Mouse (Mus musculus): ENCODE results near the gene Ctnnal1. TPM values are rescaled to one million over a fixed set of nuclear protein-coding genes. Genes with fewer than 3 reads are reported as not detected.
A peak's percentile ranks its signal among the peaks of the same experiment; 100 is the strongest.

Gene Ctnnal1
- polyA plus RNA-seq, 1 experiment from 2014 or later, result 19.3 TPM

GRCm38 (mm10) chr4:56848044-56848443 lies 16.9 kb downstream of the Ctnnal1 start:
- H3K4me3 ChIP-seq (ENCODE audit: low read length), result no peak overlapping the region
- ATAC-seq, result no peak
- H3K27me3 ChIP-seq (replicated peaks; ENCODE audit: control insufficient read depth, insufficient read depth, low read length), result no peaks in the 10 kb centered on the region
- H3K4me1 ChIP-seq (ENCODE audit: control insufficient read depth, insufficient read depth, low read length), result peaks cover 8% of the 10 kb centered on the region; the same call in 1 of the 2 replicates
- 0 out of 2 replicates have a peak, but pooled peaks cover 5% of the 10 kb centered on the region for H3K36me3 ChIP-seq (ENCODE audit: control insufficient read depth, insufficient read depth, low read length)
- 86% methylated on average over 6 of the region's 6 CpGs for WGBS
- no peak overlapping the region for H3K4me2 ChIP-seq (ENCODE audit: low read depth, low read length)
- no peak overlapping the region for H3K27ac ChIP-seq (ENCODE audit: low read length)
- H3K9ac ChIP-seq (ENCODE audit: low read depth, low read length), result no peak overlapping the region
- no peaks in the 10 kb centered on the region for H3K9me3 ChIP-seq (ENCODE audit: control insufficient read depth, low read length)

DNA sequence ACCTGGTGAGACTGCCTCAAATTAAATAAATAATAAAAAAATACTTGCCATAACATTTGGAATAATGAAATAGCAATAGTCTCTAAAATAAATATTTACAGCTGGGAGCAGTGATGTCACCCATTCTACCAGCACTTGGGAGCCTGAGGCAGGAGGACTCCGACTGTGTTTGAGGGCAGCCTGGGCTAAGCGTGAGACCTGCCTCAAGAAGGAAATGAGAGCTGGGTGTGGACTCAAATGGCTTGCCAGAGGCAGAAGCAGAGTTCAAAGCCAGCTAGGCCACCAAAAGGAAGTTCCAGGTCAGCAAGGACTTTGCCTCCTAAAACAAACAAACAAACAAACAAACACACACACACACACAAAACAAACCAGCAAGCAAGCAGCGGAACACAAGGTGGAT lies 17.6 kb downstream of the Ctnnal1 start:
- no peaks in the 10 kb centered on the region for H3K9me3 ChIP-seq (ENCODE audit: control insufficient read depth, low read length)
- H3K27ac ChIP-seq (ENCODE audit: low read length), result no peak overlapping the region
- peaks cover 8% of the 10 kb centered on the region; the same call in 1 of the 2 replicates for H3K4me1 ChIP-seq (ENCODE audit: control insufficient read depth, insufficient read depth, low read length)
- H3K36me3 ChIP-seq (ENCODE audit: control insufficient read depth, insufficient read depth, low read length), result 0 out of 2 replicates have a peak, but pooled peaks cover 5% of the 10 kb centered on the region
- ATAC-seq, result no peak
- no peak overlapping the region for H3K4me3 ChIP-seq (ENCODE audit: low read length)
- H3K9ac ChIP-seq (ENCODE audit: low read depth, low read length), result no peak overlapping the region
- no peak overlapping the region for H3K4me2 ChIP-seq (ENCODE audit: low read depth, low read length)
- no peaks in the 10 kb centered on the region for H3K27me3 ChIP-seq (replicated peaks; ENCODE audit: control insufficient read depth, insufficient read depth, low read length)
- WGBS, result 87% methylated on average over 3 of the region's 3 CpGs

- Histone ChIP-seq H3K9me3 (ENCODE audit: control insufficient read depth, low read length) (no peaks in the 10 kb centered on the region), H3K27ac (ENCODE audit: low read length) (no peak overlapping the region), H3K4me1 (ENCODE audit: control insufficient read depth, insufficient read depth, low read length) (peaks cover 8% of the 10 kb centered on the region; the same call in 1 of the 2 replicates), H3K4me3 (ENCODE audit: low read length) (no peak overlapping the region), H3K9ac (ENCODE audit: low read depth, low read length) (no peak overlapping the region), H3K36me3 (ENCODE audit: control insufficient read depth, insufficient read depth, low read length) (0 out of 2 replicates have a peak, but pooled peaks cover 5% of the 10 kb centered on the region), H3K27me3 (replicated peaks; ENCODE audit: control insufficient read depth, insufficient read depth, low read length) (no peaks in the 10 kb centered on the region), H3K4me2 (ENCODE audit: low read depth, low read length) (0 out of 2 replicates have a peak overlapping the region, but pooled peaks have one; percentile 12)
- peak; percentile 67 for ATAC-seq
- 57% methylated on average over 12 of the region's 12 CpGs for WGBS
Observed at GRCm38 (mm10) chr4:56845896-56846533, 19.0 kb downstream of the Ctnnal1 start.

- Histone ChIP-seq H3K4me1 (ENCODE audit: control insufficient read depth, insufficient read depth, low read length) (peaks cover 6% of the 10 kb centered on the region; the same call in 1 of the 2 replicates), H3K4me2 (ENCODE audit: low read depth, low read length) (no peak overlapping the region), H3K9ac (ENCODE audit: low read depth, low read length) (no peak overlapping the region), H3K27ac (ENCODE audit: low read length) (no peak overlapping the region), H3K27me3 (replicated peaks; ENCODE audit: control insufficient read depth, insufficient read depth, low read length) (no peaks in the 10 kb centered on the region), H3K36me3 (ENCODE audit: control insufficient read depth, insufficient read depth, low read length) (0 out of 2 replicates have a peak, but pooled peaks cover 5% of the 10 kb centered on the region), H3K4me3 (ENCODE audit: low read length) (no peak overlapping the region), H3K9me3 (ENCODE audit: control insufficient read depth, low read length) (no peaks in the 10 kb centered on the region)
- 83% methylated on average over 4 of the region's 4 CpGs for WGBS
- ATAC-seq, result no peak
Observed at GRCm38 (mm10) chr4:56844911-56845310, 20.1 kb downstream of the Ctnnal1 start.

GRCm38 (mm10) chr4:56843963-56844362 lies 21.0 kb downstream of the Ctnnal1 start:
- 90% methylated on average over 2 of the region's 2 CpGs for WGBS

GRCm38 (mm10) chr4:56842501-56842900 lies 22.5 kb downstream of the Ctnnal1 start:
- Histone ChIP-seq H3K4me3 (ENCODE audit: low read length) (no peak overlapping the region), H3K27me3 (replicated peaks; ENCODE audit: control insufficient read depth, insufficient read depth, low read length) (no peaks in the 10 kb centered on the region), H3K9ac (ENCODE audit: low read depth, low read length) (no peak overlapping the region), H3K9me3 (ENCODE audit: control insufficient read depth, low read length) (no peaks in the 10 kb centered on the region), H3K27ac (ENCODE audit: low read length) (no peak overlapping the region), H3K4me1 (ENCODE audit: control insufficient read depth, insufficient read depth, low read length) (peaks cover 6% of the 10 kb centered on the region; the same call in 1 of the 2 replicates), H3K4me2 (ENCODE audit: low read depth, low read length) (no peak overlapping the region), H3K36me3 (ENCODE audit: control insufficient read depth, insufficient read depth, low read length) (0 out of 2 replicates have a peak, but pooled peaks cover 5% of the 10 kb centered on the region)
- WGBS, result 76% methylated on average over 7 of the region's 7 CpGs
- no peak for ATAC-seq

More at GRCm38 (mm10) chr4:56843963-56844362, 21.0 kb downstream of the Ctnnal1 start:
- Histone ChIP-seq H3K27me3 (replicated peaks; ENCODE audit: control insufficient read depth, insufficient read depth, low read length) (no peaks in the 10 kb centered on the region), H3K4me3 (ENCODE audit: low read length) (no peak overlapping the region), H3K36me3 (ENCODE audit: control insufficient read depth, insufficient read depth, low read length) (0 out of 2 replicates have a peak, but pooled peaks cover 5% of the 10 kb centered on the region), H3K9me3 (ENCODE audit: control insufficient read depth, low read length) (no peaks in the 10 kb centered on the region), H3K27ac (ENCODE audit: low read length) (no peak overlapping the region), H3K4me1 (ENCODE audit: control insufficient read depth, insufficient read depth, low read length) (peaks cover 6% of the 10 kb centered on the region; the same call in 1 of the 2 replicates), H3K9ac (ENCODE audit: low read depth, low read length) (no peak overlapping the region), H3K4me2 (ENCODE audit: low read depth, low read length) (no peak overlapping the region)
- no peak for ATAC-seq

GRCm38 (mm10) chr4:56840297-56840696 lies 24.7 kb downstream of the Ctnnal1 start:
- Histone ChIP-seq H3K4me1 (ENCODE audit: control insufficient read depth, insufficient read depth, low read length) (peaks cover 4% of the 10 kb centered on the region; the same call in 1 of the 2 replicates), H3K27ac (ENCODE audit: low read length) (no peak overlapping the region), H3K27me3 (replicated peaks; ENCODE audit: control insufficient read depth, insufficient read depth, low read length) (no peaks in the 10 kb centered on the region), H3K9ac (ENCODE audit: low read depth, low read length) (no peak overlapping the region), H3K4me3 (ENCODE audit: low read length) (no peak overlapping the region), H3K9me3 (ENCODE audit: control insufficient read depth, low read length) (no peaks in the 10 kb centered on the region), H3K4me2 (ENCODE audit: low read depth, low read length) (no peak overlapping the region), H3K36me3 (ENCODE audit: control insufficient read depth, insufficient read depth, low read length) (0 out of 2 replicates have a peak, but pooled peaks cover 5% of the 10 kb centered on the region)
- no peak for ATAC-seq
- 52% methylated on average over 3 of the region's 3 CpGs for WGBS

GRCm38 (mm10) chr4:56837661-56838060 lies 27.3 kb downstream of the Ctnnal1 start:
- H3K4me2 ChIP-seq (ENCODE audit: low read depth, low read length), result no peak overlapping the region
- no peaks in the 10 kb centered on the region for H3K36me3 ChIP-seq (ENCODE audit: control insufficient read depth, insufficient read depth, low read length)
- peaks cover 4% of the 10 kb centered on the region; the same call in 1 of the 2 replicates for H3K4me1 ChIP-seq (ENCODE audit: control insufficient read depth, insufficient read depth, low read length)
- H3K9me3 ChIP-seq (ENCODE audit: control insufficient read depth, low read length), result no peaks in the 10 kb centered on the region
- 84% methylated on average over 6 of the region's 6 CpGs for WGBS
- no peaks in the 10 kb centered on the region for H3K27me3 ChIP-seq (replicated peaks; ENCODE audit: control insufficient read depth, insufficient read depth, low read length)
- H3K4me3 ChIP-seq (ENCODE audit: low read length), result no peak overlapping the region
- no peak overlapping the region for H3K27ac ChIP-seq (ENCODE audit: low read length)
- H3K9ac ChIP-seq (ENCODE audit: low read depth, low read length), result no peak overlapping the region
- ATAC-seq, result no peak

DNA sequence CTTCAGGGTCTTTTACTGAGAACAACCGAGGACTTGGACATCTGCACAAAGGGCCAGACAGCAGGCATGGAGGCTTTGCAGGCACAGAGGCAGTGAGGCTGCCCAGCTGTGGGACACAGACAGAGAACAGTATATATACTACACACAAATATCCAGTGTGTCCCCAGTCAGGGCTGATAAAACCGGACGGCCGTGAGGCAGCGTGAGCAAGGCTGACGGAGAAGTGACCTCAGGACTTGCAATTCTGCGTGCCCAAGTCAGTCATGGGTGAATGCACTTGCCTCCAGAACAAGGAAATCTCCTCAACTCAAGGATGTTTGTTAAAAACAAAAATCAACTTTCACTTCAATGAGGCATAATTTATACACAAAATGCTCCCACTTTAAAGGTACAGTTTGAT lies 33.0 kb downstream of the Ctnnal1 start:
- Histone ChIP-seq H3K9me3 (ENCODE audit: control insufficient read depth, low read length) (no peaks in the 10 kb centered on the region), H3K27me3 (replicated peaks; ENCODE audit: control insufficient read depth, insufficient read depth, low read length) (no peaks in the 10 kb centered on the region), H3K4me2 (ENCODE audit: low read depth, low read length) (no peak overlapping the region), H3K4me1 (ENCODE audit: control insufficient read depth, insufficient read depth, low read length) (no peaks in the 10 kb centered on the region), H3K4me3 (ENCODE audit: low read length) (no peak overlapping the region), H3K27ac (ENCODE audit: low read length) (no peak overlapping the region), H3K36me3 (ENCODE audit: control insufficient read depth, insufficient read depth, low read length) (no peaks in the 10 kb centered on the region; the same call in 1 of the 2 replicates), H3K9ac (ENCODE audit: low read depth, low read length) (no peak overlapping the region)
- no peak for ATAC-seq
- WGBS, result 84% methylated on average over 7 of the region's 7 CpGs

Measured in intestine, embryonic 16.5 days (tissue).